Mouse (Mus musculus) embryonic facial prominence, embryonic 10.5 days (tissue): Measurements from ENCODE around the gene Cyth1. TPM values are rescaled to one million over a fixed set of nuclear protein-coding genes. Genes with fewer than 3 reads are reported as not detected.

ENCODE experiments used
- DNase-seq: peaks from one replicate; pipeline ENCODE4 v3.0.0-alpha.2; 2017; ENCODE audit warnings: low spot score
- H3K27ac ChIP-seq: fragments of 300-500 bp; sonication (generic); replicated peaks from 2 replicates; pipeline ENCODE4 v1.5.1; 2016; ENCODE audit warnings: mild to moderate bottlenecking
- H3K27me3 ChIP-seq: fragments of 300-500 bp; sonication (generic); replicated peaks from 2 replicates; pipeline ENCODE4 v1.6.1; 2016; ENCODE audit warnings: low read depth, mild to moderate bottlenecking; ENCODE audit not compliant: poor library complexity, severe bottlenecking
- H3K36me3 ChIP-seq: fragments of 300-500 bp; sonication (generic); replicated peaks from 2 replicates; pipeline ENCODE4 v1.6.1; 2016; ENCODE audit warnings: mild to moderate bottlenecking, moderate library complexity
- H3K4me1 ChIP-seq: fragments of 300-500 bp; sonication (generic); 2 replicates; pipeline ENCODE4 v1.6.1; 2016
- H3K4me3 ChIP-seq: fragments of 300-500 bp; sonication (generic); 2 replicates; pipeline ENCODE4 v1.5.1; 2016; ENCODE audit warnings: mild to moderate bottlenecking, moderate library complexity
- H3K9me3 ChIP-seq: fragments of 300-500 bp; sonication (generic); 2 replicates; pipeline ENCODE4 v1.6.1; 2016; ENCODE audit warnings: mild to moderate bottlenecking
- WGBS: fragments of 180-500 bp; shearing (Covaris S2); methylation state at CpG from one replicate; pipeline ENCODE4 v1.1.7; 2016; 5-methylcytosine and 5-hydroxymethylcytosine counted together
- polyA plus RNA-seq: library from polyadenylated mRNA; unstranded; fragments of >200 nt; fragmentation: Nextera tagmentation; extraction: Ambion mirVana; gene quantifications from 2 replicates; pipeline ENCODE4 v1.2.1, GENCODE M21; 2016

Gene Cyth1
- polyA plus RNA-seq, 1 experiment from 2014 or later: 15.8 TPM

GRCm38 (mm10) chr11:118215928-118216458 is 32.4 kb downstream of the Cyth1 start:
- peaks cover 28% of the 10 kb centered on the region for H3K4me1 ChIP-seq
- 80% methylated on average over 5 of the region's 5 CpGs for WGBS
- no peaks in the 10 kb centered on the region for H3K27me3 ChIP-seq
- no peak overlapping the region for H3K27ac ChIP-seq
- no peak for DNase-seq
- H3K36me3 ChIP-seq: no peaks in the 10 kb centered on the region
- H3K4me3 ChIP-seq: no peak overlapping the region
- H3K9me3 ChIP-seq: no peaks in the 10 kb centered on the region

- no peak overlapping the region for H3K4me3 ChIP-seq
- H3K36me3 ChIP-seq: no peaks in the 10 kb centered on the region
- H3K27ac ChIP-seq: 0 out of 2 replicates have a peak overlapping the region, but pooled peaks have one; percentile 20
- no peaks in the 10 kb centered on the region for H3K27me3 ChIP-seq
- peaks cover 58% of the 10 kb centered on the region for H3K4me1 ChIP-seq
- WGBS: 75% methylated on average over 7 of the region's 7 CpGs
- no peak for DNase-seq
- H3K9me3 ChIP-seq: no peaks in the 10 kb centered on the region
Measured at GRCm38 (mm10) chr11:118212636-118213112, 35.7 kb downstream of the Cyth1 start.

- H3K9me3 ChIP-seq: no peaks in the 10 kb centered on the region
- DNase-seq: no peak
- peaks cover 62% of the 10 kb centered on the region for H3K4me1 ChIP-seq
- H3K27me3 ChIP-seq: no peaks in the 10 kb centered on the region
- H3K4me3 ChIP-seq: no peak overlapping the region
- 46% methylated on average over 10 of the region's 10 CpGs for WGBS
- H3K36me3 ChIP-seq: no peaks in the 10 kb centered on the region
- H3K27ac ChIP-seq: peak overlapping the region; percentile 58
Measured at GRCm38 (mm10) chr11:118211749-118212635, 36.4 kb downstream of the Cyth1 start.

- H3K27me3 ChIP-seq: no peaks in the 10 kb centered on the region
- no peaks in the 10 kb centered on the region for H3K36me3 ChIP-seq
- H3K27ac ChIP-seq: peak overlapping the region; percentile 58; the same call in 1 of the 2 replicates
- WGBS: 88% methylated on average over 5 of the region's 5 CpGs
- no peak overlapping the region for H3K4me3 ChIP-seq
- no peak for DNase-seq
- H3K9me3 ChIP-seq: no peaks in the 10 kb centered on the region
- peaks cover 57% of the 10 kb centered on the region for H3K4me1 ChIP-seq
Measured at GRCm38 (mm10) chr11:118210962-118211361, 37.4 kb downstream of the Cyth1 start.

- 87% methylated on average over 4 of the region's 4 CpGs for WGBS
- H3K27me3 ChIP-seq: no peaks in the 10 kb centered on the region
- H3K27ac ChIP-seq: no peak overlapping the region
- no peaks in the 10 kb centered on the region for H3K9me3 ChIP-seq
- no peak overlapping the region for H3K4me3 ChIP-seq
- H3K36me3 ChIP-seq: no peaks in the 10 kb centered on the region
- no peak for DNase-seq
- peaks cover 64% of the 10 kb centered on the region for H3K4me1 ChIP-seq
Measured at GRCm38 (mm10) chr11:118210116-118210515, 38.3 kb downstream of the Cyth1 start.

GRCm38 (mm10) chr11:118209376-118209775 is 39.0 kb downstream of the Cyth1 start:
- Histone ChIP-seq H3K27ac (peak overlapping the region; percentile 65), H3K4me1 (peaks cover 67% of the 10 kb centered on the region), H3K27me3 (no peaks in the 10 kb centered on the region), H3K4me3 (no peak overlapping the region), H3K36me3 (no peaks in the 10 kb centered on the region), H3K9me3 (no peaks in the 10 kb centered on the region)
- DNase-seq: no peak
- WGBS: 66% methylated on average over 3 of the region's 3 CpGs

- no peaks in the 10 kb centered on the region for H3K9me3 ChIP-seq
- WGBS: 22% methylated on average over 8 of the region's 8 CpGs
- H3K4me1 ChIP-seq: peaks cover 68% of the 10 kb centered on the region
- no peaks in the 10 kb centered on the region for H3K36me3 ChIP-seq
- no peak overlapping the region for H3K4me3 ChIP-seq
- H3K27ac ChIP-seq: peak overlapping the region; percentile 65
- DNase-seq: peak; percentile 51
- H3K27me3 ChIP-seq: no peaks in the 10 kb centered on the region
Measured at GRCm38 (mm10) chr11:118208672-118209272, 39.6 kb downstream of the Cyth1 start.

- Histone ChIP-seq H3K27ac (0 out of 2 replicates have a peak overlapping the region, but pooled peaks have one; percentile 5), H3K27me3 (no peaks in the 10 kb centered on the region), H3K36me3 (no peaks in the 10 kb centered on the region), H3K4me3 (no peak overlapping the region), H3K9me3 (no peaks in the 10 kb centered on the region), H3K4me1 (peaks cover 75% of the 10 kb centered on the region)
- WGBS: 72% methylated on average over 3 of the region's 3 CpGs
- DNase-seq: no peak
Measured at GRCm38 (mm10) chr11:118207424-118208033, 40.9 kb downstream of the Cyth1 start.

GRCm38 (mm10) chr11:118206267-118206666 is 42.1 kb downstream of the Cyth1 start:
- Histone ChIP-seq H3K27ac (no peak overlapping the region), H3K4me1 (peaks cover 75% of the 10 kb centered on the region), H3K27me3 (no peaks in the 10 kb centered on the region), H3K36me3 (no peaks in the 10 kb centered on the region), H3K4me3 (no peak overlapping the region), H3K9me3 (no peaks in the 10 kb centered on the region)
- DNase-seq: no peak
- 82% methylated on average over 3 of the region's 3 CpGs for WGBS

GRCm38 (mm10) chr11:118203469-118203868 is 44.9 kb downstream of the Cyth1 start:
- peaks cover 79% of the 10 kb centered on the region for H3K4me1 ChIP-seq
- H3K9me3 ChIP-seq: no peaks in the 10 kb centered on the region
- no peaks in the 10 kb centered on the region for H3K36me3 ChIP-seq
- H3K4me3 ChIP-seq: no peak overlapping the region
- DNase-seq: no peak
- 86% methylated on average over 6 of the region's 6 CpGs for WGBS
- no peaks in the 10 kb centered on the region for H3K27me3 ChIP-seq
- H3K27ac ChIP-seq: peak overlapping the region; percentile 87

GRCm38 (mm10) chr11:118202410-118203233 is 45.8 kb downstream of the Cyth1 start:
- peak; percentile 76 for DNase-seq
- no peaks in the 10 kb centered on the region for H3K9me3 ChIP-seq
- H3K4me3 ChIP-seq: peak overlapping the region; percentile 60
- peaks cover 79% of the 10 kb centered on the region for H3K4me1 ChIP-seq
- WGBS: 6% methylated on average over 19 of the region's 19 CpGs
- no peaks in the 10 kb centered on the region for H3K36me3 ChIP-seq
- H3K27me3 ChIP-seq: no peaks in the 10 kb centered on the region
- peak overlapping the region; percentile 87 for H3K27ac ChIP-seq
